Mouse (Mus musculus) spleen, adult 12 weeks (tissue): ENCODE results near the gene Rplp2.
A peak's percentile ranks its signal among the peaks of the same experiment; 100 is the strongest.
"Not testable (repeated sequence)": the region's sequence is repeated elsewhere in the genome, so short reads cannot be mapped to it uniquely, and the experiment has no call there.

Source experiments
- DNase-seq: peaks from one replicate; pipeline ENCODE4 v3.0.0; 2022; ENCODE audit warnings: low spot score

Gene Rplp2

GRCm38 (mm10) chr7:141447110-141447991 is at the start of gene Rplp2:
Gene Rplp2 (plus strand): TSS chr7:141447370.
- DNase-seq = peak; percentile 93

GRCm38 (mm10) chr7:141403305-141403704 is 43.9 kb upstream of the Rplp2 start:
- peak; percentile 61 for DNase-seq

GRCm38 (mm10) chr7:141405466-141405865 is 41.7 kb upstream of the Rplp2 start:
- DNase-seq = no peak

GRCm38 (mm10) chr7:141407670-141408069 is 39.5 kb upstream of the Rplp2 start:
- DNase-seq = not testable (repeated sequence)

GRCm38 (mm10) chr7:141408833-141409232 is 38.3 kb upstream of the Rplp2 start:
- peak; percentile 73 for DNase-seq

- DNase-seq = no peak
These were observed 36.5 kb upstream of the Rplp2 start for GRCm38 (mm10) chr7:141410631-141411030.

GRCm38 (mm10) chr7:141411667-141412066 is 35.5 kb upstream of the Rplp2 start:
- DNase-seq = no peak

GRCm38 (mm10) chr7:141413331-141413730 is 33.8 kb upstream of the Rplp2 start:
- DNase-seq = no peak

- DNase-seq = peak; percentile 99
These were observed 33.2 kb upstream of the Rplp2 start, which contains the start of gene Gatd1 for GRCm38 (mm10) chr7:141413809-141414584. Gene Gatd1 (minus strand): TSS chr7:141414136.

GRCm38 (mm10) chr7:141416144-141416841 is 30.9 kb upstream of the Rplp2 start:
- DNase-seq = no peak

GRCm38 (mm10) chr7:141417731-141418681 is 29.2 kb upstream of the Rplp2 start:
- no peak for DNase-seq

- no peak for DNase-seq
These were observed 28.2 kb upstream of the Rplp2 start for GRCm38 (mm10) chr7:141418970-141419369.

- no peak for DNase-seq
These were observed 27.0 kb upstream of the Rplp2 start for GRCm38 (mm10) chr7:141420030-141420702.

GRCm38 (mm10) chr7:141423811-141424210 is 23.4 kb upstream of the Rplp2 start:
- DNase-seq = no peak

GRCm38 (mm10) chr7:141426948-141427730 is 20.0 kb upstream of the Rplp2 start:
- DNase-seq = no peak

- no peak for DNase-seq
These were observed 18.5 kb upstream of the Rplp2 start for GRCm38 (mm10) chr7:141428701-141429100.

- no peak for DNase-seq
These were observed 17.9 kb upstream of the Rplp2 start, which contains the start of gene Cend1 for GRCm38 (mm10) chr7:141429310-141429709. Gene Cend1 (minus strand): TSS chr7:141429491.

GRCm38 (mm10) chr7:141429840-141430584 is 17.2 kb upstream of the Rplp2 start:
- no peak for DNase-seq
